Mouse (Mus musculus): ENCODE data around the gene Ankdd1a.

Gene Ankdd1a

DNA sequence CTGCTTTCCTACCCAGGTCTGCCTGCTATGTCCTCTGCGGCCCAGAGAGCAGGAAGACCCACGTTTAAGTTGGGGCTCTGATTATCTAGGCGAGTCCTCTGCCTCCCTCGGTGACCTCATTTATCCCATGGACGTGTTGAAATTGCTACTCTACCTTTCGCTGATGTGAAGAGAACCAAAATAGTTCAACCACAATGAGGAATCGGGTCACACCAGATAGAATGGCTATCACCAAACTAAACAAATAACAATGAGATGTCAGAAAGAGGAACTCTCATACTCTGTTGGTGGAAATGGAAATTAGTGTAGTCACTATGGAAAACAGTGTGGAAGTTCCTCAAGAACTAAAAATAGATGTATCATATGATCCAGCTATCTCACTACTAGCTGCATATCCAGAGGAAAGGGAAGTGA is 22.1 kb upstream of the Ankdd1a start:
- DNase-seq, result peak; percentile 42

DNA sequence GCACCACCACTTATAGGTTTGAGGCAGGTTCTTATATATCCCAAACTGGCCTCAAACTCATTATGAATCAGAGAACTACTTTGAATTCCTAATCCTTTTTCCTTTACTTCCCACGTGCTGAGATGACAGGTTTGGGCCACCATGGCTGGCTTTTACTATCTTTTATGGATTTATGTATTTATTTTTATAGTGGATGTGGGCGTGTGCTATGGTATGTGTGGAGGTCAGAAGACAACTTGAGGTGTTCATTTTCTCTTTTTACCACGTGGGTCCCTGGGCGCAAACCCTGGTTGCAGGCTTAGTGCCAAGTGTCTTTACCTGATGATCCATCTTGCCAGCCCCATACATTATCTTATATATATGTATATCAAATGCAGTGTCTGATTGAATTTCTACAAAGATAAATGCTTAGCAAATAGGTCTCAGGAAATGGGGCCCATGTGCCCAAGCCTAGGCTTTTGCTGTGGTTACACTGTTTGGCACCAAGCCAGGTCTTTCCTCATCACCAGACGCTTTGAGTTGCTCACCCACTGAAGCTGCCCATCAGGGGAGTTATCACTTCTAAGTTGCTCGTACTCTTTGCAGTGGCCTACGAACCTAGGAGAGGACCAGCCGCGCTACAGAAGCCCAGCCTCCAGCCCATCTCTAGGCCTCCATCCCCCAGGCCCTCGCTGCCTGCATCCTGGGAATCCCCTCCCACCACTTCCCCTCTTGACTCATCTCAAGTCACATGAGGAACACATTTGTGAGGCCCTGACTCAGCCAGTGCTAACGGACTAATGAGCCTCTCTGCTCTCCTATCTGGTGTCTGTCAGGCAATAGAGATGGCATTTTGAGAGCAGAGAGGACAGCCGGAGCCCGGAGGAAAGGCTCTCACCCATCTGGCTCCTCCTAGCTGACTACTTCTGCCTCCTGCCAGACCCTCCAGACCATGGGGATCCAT is 21.4 kb upstream of the Ankdd1a start:
- DNase-seq, result peak; percentile 82

DNA sequence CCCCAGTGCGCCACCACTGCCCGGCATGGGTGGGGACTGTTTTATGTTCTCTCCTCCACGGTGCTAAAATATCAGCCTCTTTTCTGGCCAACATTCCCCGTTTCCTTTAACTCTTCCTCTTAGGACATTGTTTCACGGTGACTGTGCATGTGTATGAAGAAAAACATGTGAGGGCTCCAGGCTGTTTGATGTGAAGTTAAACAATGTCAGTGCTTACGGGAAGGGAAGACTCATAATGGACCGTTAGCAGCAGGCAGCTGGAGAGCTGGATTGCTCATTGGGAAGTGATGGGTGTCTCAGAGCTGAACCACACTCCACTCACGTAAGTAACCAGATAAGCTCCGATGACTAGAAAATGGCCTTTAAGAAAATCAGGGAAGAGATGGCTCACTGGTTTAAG is 19.7 kb upstream of the Ankdd1a start:
- DNase-seq, result no peak

DNA sequence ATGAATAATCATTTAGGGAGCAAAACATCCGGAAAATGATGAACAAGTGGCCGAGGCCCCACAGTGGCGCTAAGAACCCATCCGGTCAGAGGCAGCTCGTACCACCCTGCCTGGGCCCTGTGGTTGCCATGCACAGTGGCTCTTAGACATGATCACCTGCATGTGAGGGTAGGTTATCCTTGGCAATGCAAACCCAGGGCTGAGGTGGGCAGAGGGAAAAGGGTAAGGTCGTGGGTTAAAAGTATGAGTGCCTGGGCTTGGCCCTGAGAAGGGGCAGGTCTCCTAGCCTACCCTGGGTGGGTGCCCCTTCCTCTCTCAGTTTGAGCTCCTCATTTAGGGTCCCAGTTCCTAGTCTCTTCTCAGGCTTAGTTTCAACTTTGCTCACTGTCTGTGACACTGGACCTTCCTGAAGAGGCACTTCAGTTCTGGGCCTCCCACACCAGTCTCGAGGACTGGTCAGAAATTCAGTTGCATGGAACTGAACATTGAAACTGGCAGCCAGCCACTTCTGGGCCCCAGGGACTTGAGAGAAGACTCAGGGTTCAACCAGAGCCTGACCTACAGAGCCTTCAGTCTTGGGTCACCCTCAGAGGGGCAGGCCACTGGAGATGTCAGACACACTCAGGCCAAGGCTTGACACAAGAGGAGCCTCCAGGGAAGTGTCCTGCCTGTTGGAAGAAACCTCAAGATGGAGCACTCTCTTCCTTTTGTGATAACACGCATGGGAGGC is 18.1 kb upstream of the Ankdd1a start:
- DNase-seq, result peak; percentile 42

DNA sequence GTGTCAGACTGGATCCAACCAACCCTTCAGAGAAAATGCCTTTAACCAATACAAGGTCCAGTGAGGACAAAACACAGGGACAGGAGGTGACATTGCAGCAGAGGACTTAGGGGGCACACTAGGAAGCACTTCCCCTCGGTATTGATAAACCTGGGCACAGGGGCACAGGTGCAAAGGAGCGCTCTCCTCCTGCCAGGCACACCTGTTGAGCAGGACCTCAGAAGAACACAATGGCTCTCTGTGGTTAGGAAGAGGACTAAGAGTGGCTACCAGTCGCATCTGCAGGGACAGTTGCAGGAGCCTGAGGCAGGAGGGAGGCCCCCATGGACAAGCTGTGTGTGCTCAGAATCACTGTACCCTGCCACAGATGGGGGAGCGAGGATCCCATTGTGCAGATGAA is 16.5 kb upstream of the Ankdd1a start:
- DNase-seq, result no peak

DNA sequence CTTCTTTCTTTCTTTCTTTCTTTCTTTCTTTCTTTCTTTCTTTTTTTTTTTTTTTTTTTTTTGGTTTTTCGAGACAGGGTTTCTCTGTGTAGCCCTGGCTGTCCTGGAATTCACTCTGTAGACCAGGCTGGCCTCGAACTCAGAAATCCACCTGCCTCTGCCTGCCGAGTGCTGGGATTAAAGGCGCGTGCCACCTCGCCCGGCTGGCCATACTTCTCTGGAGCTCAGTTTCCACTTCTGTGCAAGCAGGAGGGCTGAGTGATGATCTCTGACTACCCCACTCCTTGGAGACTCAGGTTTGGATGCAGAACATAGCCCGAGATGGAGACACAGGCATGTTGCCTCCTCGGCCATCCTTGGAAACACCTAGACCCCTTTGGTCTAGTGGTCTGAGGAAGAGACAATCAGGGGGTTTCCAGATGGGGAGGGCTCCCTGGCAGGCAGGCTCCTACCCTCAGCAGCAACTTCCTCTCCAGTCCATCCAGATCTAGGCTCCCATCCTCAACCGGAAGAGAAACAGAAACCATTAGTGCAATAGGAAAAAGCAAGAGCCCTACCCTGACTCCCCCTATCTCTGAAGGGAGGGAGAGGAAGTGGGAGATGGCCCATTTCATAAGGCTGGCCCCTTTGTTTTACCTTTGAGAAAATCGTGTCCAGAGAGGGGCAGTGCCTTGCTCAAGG is 15.9 kb upstream of the Ankdd1a start:
- peak; percentile 54 for DNase-seq

DNA sequence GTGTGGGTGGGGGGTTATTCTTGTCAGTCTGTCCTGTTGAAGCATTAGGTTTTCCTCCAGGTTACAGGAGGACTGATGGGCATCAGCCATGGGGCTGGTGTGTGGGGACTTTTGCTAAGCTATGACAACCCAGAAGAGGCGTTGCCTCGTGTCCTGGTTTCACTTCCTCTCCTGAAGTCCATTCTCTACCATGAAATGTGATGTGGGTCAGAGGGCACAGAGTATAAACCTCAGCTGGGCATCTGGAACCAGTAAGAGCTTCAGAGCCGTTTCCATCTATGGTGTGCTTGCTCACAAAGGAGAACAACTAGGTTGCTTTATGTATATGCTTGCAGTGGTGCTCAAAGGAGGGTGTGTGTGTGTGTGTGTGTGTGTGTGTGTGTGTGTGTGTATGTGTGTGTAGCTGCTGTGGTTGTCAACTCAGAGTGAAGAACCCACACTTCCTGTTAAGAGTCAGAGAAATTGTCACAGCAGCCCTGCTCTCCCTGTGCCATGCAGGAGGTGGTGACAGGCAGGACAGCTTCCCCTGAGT is 15.3 kb upstream of the Ankdd1a start:
- DNase-seq, result peak; percentile 71

DNA sequence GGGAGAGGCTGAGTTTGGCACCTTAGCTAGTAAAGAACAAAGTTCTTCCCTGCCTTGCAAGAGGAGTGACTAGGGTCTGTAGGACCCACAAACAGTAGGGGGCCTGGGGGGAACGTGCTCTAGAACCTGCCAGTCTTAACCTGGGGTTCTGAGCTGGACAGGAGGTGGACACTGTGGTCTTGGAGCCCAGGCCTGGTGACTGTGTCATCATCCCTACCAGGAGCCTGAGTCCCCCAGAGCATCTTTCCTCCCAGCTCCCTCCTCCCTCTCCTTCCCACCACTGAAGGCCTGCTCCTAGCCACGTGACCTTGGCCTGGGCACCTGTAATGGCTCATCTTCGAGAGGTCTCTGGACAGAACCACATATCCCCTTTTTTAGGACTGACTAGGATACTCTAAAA is 14.1 kb upstream of the Ankdd1a start:
- no peak for DNase-seq

DNA sequence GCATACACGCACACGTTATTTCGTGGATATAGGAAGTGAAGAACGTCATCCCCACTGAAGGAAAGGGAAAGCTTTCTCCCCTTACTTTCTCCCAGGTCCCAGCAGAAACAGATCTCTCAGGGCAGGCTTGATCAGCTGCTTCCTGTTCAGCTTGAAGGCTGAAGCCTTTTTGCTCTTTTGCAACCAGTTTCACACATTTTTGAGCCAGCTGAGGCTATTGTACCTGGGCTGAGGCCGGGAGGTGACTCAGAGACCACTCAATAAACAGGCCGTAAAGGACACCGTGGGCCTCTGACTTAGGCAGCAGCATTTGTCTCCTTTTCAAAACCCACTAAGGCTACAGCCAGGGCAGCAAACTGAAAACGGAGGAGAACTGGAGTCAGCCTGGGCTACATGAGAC is 13.0 kb upstream of the Ankdd1a start:
- DNase-seq, result no peak

DNA sequence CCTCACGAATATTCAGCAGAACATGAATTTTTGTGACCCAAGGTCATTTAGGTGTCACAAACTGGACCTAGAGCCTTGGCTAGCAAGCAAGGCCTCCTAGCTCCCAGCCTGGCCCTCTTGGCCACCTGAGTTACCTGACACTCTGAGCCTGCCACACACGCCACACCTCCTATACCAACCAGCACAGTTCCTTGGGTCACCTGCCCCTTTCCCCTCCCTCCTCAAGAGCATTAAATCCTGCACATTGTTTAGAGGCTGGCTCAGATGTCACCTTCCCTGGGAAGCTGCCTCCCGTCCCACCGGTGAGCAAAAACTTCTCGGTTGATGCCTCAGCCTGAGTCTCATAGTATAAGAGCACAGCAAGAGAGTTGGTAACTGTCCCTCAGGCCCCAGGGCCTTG is 11.3 kb upstream of the Ankdd1a start:
- DNase-seq, result no peak

DNA sequence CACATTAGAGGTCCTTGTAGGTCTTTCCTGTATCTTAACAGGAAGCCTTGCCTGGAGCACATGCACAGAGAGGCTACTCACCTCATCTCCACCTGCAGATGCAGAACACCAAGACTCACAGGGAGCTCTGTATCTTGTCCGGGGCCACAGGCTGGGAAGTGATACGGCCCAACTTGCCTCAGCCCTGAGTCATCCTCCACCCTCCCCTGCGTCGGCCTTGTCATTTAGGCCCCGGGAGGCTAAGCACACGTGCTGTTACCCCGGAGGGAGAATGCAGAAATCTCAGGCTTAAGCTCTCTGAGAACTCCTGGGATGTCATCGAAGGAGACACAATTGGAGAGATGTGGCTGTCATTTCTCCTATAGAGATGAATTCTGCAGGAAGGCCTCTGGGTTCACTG is 9.7 kb upstream of the Ankdd1a start:
- DNase-seq, result no peak

DNA sequence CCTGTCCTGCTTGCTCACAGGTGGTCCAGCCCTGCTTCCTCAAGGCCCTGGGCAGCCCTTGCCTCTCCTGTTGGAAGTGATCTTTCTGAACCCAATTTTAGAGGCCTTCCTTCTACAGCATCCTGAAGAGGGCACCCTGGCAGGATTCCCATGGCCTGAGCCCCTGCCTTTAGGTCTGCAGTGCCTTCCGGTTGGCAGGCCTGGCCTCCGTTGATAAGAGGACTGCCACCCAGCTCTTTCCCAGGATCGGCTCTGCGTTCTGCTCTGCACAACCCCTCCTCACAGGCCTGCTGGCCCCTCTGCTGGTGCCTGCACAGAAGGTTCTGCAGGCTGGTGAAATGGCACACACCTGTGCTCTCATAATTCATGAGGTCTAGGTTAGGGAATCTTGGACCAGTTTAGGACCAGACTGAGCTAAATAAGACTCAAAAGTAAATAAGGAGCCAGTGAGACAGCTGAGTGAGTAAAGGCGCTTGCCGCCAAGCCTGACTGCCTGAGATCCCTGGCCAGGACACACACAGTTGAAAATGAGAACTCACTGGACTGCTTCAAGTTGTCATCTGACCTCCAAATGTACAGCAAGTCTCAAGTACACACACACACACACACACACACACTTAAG is 8.5 kb upstream of the Ankdd1a start:
- no peak for DNase-seq

DNA sequence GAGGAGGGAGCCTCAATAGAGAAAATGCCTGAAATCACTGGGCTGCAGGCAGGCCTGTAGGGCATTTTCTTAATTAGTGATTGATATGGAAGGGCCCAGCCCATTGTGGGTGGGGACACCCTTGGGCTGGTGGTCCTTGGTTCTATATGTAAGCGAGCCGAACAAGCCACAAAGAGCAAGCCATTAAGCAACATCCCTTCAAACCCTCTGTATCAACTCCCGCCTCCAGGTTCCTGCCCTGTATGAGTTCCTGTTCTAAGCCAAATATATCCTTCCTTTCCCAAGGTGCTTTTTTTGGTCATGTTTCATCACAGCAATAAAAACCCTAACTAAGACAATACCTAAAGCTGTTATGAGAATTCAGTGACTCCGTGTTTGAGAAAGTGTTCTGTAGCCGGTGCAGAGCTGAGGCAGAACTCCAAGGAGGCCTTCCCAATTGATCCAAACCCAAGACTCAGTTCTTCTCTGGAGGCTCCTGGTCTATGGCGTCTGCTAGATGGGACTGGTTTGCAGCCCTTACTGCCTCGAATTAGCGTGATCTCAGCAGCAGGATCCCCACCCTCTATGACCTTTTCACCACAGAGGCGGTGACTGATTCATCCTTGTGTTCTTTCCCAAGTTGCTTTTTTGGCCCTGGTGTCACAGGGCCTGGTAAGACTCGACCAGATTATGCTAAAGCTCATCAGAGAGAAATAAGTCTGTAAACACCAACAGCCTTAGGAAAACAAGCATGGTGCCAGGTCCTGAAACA is 5.6 kb upstream of the Ankdd1a start:
- peak; percentile 26 for DNase-seq

DNA sequence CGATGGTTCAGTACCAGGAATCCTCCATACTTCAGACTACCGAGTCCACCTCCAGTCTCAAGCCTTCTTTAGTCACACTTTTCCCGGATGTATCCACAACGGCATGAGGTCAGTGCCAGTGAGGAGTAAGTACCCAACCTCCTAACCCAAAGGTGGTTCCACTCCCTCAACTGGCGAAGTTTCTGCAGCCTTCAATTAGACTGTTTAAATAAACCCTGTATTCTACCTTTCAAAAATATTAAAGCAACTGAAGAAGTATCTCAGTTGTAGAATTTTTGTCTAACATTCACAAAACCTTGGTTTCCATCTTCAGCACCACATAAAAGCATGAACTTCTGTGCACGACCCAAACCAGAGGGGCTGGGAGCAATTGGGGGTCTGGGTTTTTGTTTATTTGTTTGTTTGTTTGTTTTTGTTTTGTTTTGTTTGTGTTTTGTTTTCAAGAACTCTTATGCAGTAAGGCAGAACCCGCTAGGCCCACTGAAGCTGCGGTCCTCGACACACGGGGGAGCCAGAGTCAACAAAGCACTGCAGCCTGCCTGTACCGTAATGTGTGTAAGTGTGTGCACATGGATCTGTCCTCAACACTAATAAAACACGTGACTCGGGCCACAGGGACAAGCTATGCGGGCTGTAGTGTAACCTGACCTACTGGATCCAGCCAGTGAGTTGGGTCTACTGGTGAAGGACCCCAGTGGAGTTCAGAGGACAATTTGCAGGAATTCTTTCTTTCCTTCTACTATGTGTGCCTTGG is 3.8 kb upstream of the Ankdd1a start:
- peak; percentile 92 for DNase-seq

DNA sequence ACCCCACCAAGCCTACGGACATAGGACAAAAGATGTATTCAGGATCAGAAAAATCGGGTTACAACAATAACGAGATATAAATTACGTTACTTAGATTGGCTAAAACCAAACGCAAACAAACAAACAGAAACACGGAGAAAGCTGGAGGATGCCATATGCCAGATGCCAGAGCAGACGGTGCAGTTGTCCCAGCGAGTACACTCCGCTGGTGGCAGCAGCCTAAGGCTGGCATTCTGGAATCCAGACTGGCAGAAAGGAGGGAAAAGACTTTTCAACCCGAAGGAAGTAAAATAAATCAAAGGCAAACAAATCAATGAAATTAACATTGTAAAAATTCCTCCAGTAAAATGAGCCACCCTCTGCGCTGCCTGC is 498 bp upstream of the Ankdd1a start:
- no peak for DNase-seq

DNA sequence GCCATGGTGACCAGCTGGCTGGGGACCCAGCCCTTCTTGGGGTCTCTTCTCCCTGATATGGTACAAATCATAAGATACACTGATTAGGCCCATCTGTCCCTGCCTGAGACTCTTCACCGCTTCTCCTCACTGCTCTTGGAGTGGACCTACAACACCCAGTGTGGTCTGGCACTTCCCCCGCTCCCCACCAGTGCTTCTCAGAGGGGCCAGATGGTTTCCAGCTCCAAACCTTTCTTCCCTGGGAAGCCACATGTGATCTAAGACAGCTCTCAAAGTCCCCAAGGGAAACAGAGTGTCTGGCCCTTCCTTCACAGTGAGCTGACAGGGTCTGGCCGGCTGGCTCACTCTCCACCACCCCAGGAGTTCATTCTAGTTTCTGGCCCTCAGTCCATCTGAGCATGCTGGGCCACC is 5.1 kb downstream of the Ankdd1a start:
- DNase-seq, result no peak

DNA sequence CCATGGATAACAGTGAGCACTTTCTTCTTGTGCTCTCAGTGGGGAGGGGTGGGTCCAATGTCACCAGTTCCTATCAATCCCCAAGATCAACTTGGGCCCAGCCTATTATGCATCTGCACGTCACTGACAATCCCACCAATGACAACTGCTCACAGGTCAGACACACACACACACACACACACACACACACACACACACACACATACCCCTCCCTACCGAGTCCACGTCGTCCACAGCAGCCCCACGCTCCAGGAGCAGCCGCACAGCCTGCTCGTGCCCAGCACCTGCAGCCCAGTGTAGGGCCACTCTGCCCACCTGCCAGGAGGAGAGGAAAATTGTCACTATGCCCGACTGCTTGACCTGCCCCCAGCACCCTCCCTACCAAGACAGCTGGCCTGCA is 5.6 kb downstream of the Ankdd1a start:
- no peak for DNase-seq

DNA sequence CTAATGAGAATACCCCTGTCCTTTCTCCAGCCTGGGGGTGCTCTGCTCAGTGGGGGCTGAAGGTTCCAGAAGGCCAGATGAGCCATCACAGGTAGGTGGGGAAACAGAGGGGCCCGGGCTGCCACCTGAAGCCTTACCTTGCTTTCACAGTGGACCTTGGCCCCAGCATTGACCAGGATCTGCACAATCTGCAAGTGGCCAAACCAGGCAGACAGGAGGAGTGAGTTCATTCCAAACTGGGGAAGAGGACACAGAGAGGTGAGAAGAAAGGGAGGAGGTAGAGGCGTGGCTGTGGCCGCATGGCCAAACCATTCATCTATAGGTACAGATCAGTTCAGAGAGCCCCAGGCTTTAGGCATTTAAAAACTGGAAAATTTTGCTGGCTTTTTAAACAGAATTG is 7.5 kb downstream of the Ankdd1a start:
- DNase-seq, result no peak

DNA sequence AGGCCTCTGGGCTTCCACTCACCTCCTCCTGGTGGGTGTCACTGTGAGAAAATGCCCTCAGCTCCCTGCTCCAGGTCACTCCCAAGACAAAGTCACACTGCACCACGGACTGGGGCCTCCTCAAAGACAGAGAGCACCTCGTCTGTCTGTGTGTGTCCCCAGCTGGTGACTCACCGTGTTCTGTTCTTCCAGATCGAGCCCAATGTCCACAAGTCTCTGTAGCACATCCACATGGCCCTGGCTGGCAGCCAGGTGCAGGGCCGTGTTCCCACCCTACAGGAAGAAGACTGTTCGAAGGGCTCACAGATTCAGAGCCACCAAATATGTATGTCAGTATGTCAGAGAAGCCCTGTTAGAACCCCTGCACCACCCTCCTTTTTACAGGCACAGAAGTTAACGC is 11.5 kb downstream of the Ankdd1a start:
- no peak for DNase-seq

DNA sequence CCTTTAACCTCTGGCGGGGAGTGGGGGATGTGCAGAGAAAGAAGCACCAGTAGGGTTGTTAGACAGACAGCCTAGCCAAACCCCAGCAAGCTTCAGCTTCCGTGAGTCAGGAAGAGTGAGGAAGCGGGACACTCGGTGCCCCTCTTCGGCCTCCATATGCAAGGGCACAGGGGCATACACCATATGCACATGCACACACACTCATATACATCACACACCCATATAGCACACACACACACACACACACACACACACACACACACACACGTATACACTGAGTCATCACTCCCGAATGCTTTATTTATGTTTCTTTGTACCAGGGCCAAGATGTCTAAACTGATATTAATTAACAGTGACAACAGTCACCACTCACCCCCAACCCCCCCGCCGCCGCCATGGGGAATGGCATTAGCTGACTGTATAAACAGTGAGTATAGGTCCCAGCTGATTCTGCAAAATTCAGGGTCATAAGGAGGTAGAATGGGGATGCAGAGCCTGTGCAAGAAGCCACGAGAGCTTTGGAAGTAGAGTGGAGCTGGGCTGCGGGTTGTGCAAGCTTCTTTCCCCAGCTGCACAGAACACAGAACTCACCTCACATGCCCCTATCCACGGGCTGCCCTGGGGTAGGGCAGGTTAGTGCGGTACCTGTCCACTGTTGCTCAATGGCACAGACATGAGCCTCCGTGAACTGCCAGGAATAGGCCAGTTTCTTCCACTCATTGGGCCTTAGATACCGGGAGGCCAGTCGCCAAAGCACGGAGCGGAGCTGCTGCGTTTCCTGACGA is 17.1 kb downstream of the Ankdd1a start:
- DNase-seq, result no peak

DNA sequence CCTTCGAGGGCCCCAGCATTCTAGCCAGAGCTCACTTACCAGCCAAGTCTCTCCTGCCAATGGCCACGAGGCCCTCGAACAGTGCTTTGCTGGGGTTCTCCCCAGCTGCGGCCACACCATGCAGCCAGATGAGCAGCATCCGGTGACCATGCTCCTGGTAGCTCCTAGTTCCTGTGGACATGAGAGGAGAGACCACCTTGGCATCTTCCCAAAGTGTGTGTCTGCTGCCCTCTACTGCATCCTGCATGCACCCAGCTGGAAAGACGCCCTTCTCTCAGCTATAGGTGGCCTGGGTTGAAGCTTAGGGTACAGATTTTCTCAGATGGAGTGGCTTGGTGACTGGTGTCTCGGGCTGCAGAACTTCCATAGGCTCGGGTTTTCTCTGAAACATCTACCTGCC is 17.8 kb downstream of the Ankdd1a start:
- peak; percentile 3 for DNase-seq
